Mouse (Mus musculus) CH12.LX (cell line): ENCODE results near the gene Kif26b. TPM values are rescaled to one million over a fixed set of nuclear protein-coding genes. Genes with fewer than 3 reads are reported as not detected.

ENCODE experiments used
- DNase-seq: peaks from one replicate; pipeline ENCODE4 v3.0.0-alpha.2; 2013; ENCODE audit errors: extremely low read depth
- H3K27ac ChIP-seq: 2 replicates; pipeline ENCODE4 v1.5.1; 2012; ENCODE audit warnings: low read depth, mild to moderate bottlenecking, control low read depth, moderate library complexity; ENCODE audit not compliant: insufficient read depth
- H3K27me3 ChIP-seq: replicated peaks from 2 replicates; pipeline ENCODE3; 2012; ENCODE audit warnings: inconsistent platforms
- H3K36me3 ChIP-seq, 2 experiments: replicated peaks in 1 of 2; 2 replicates each; pipeline versions ENCODE3 to v1.6.1; 2012; ENCODE audit warnings: inconsistent platforms in 1 of 2, low read length in 1 of 2, mild to moderate bottlenecking in 1 of 2, mixed read lengths in 1 of 2, moderate library complexity in 1 of 2; ENCODE audit not compliant: control insufficient read depth in 1 of 2, insufficient read depth in 1 of 2
- H3K4me1 ChIP-seq, 2 experiments: 2 replicates each; pipeline ENCODE4 v1.6.1; 2012; ENCODE audit warnings: inconsistent platforms in 1 of 2, moderate library complexity in 1 of 2; ENCODE audit not compliant: insufficient read depth in 2 of 2, control insufficient read depth in 1 of 2
- H3K4me2 ChIP-seq: 2 replicates; pipeline ENCODE4 v1.6.1; 2012; ENCODE audit warnings: low read depth, mild to moderate bottlenecking, control low read depth; ENCODE audit not compliant: poor library complexity, insufficient read depth, severe bottlenecking
- H3K4me3 ChIP-seq, 3 experiments: fragments of 150-350 bp in 1 of 3; sonication (generic) in 1 of 3; replicated peaks in 1 of 3; 2 replicates each; pipeline versions ENCODE3 to v1.5.1; 2011 to 2012; ENCODE audit warnings: low read depth in 2 of 3, low read length in 2 of 3, mild to moderate bottlenecking in 2 of 3, moderate library complexity in 2 of 3, control low read depth in 1 of 3, improper control_type of control experiment in 1 of 3, inconsistent platforms in 1 of 3, mixed read lengths in 1 of 3; ENCODE audit not compliant: poor library complexity in 1 of 3
- H3K79me2 ChIP-seq: replicated peaks from 2 replicates; pipeline ENCODE4 v1.6.1; 2012; ENCODE audit warnings: mild to moderate bottlenecking, moderate library complexity; ENCODE audit not compliant: control insufficient read depth, poor library complexity, insufficient read depth, severe bottlenecking; ENCODE audit errors: extremely low read depth
- H3K9ac ChIP-seq: 2 replicates; pipeline ENCODE4 v1.6.1; 2012; ENCODE audit warnings: low read depth, mild to moderate bottlenecking, control low read depth, moderate library complexity; ENCODE audit not compliant: insufficient read depth
- H3K9me3 ChIP-seq: replicated peaks from 2 replicates; pipeline ENCODE3; 2012; ENCODE audit warnings: low read length, inconsistent platforms, mixed read lengths
- BHLHE40 ChIP-seq: IDR thresholded peaks from 2 replicates; pipeline ENCODE4 v1.6.1; 2011; ENCODE audit warnings: mild to moderate bottlenecking, low read depth, low read length, improper control_type of control experiment
- CHD1 ChIP-seq: IDR thresholded peaks from 2 replicates; pipeline ENCODE4 v1.6.1; 2012; ENCODE audit warnings: low read depth, low read length, improper control_type of control experiment, inconsistent platforms
- CHD2 ChIP-seq: IDR thresholded peaks from 2 replicates; pipeline ENCODE4 v1.6.1; 2011; ENCODE audit warnings: low read length, improper control_type of control experiment
- CTCF ChIP-seq, 2 experiments: IDR thresholded peaks in 1 of 2; conservative IDR thresholded peaks in 1 of 2; 2 replicates each; pipeline ENCODE4 v1.5.1; 2011 to 2012; ENCODE audit warnings: low read depth in 2 of 2, low read length in 2 of 2, improper control_type of control experiment in 1 of 2, inconsistent platforms in 1 of 2, mild to moderate bottlenecking in 1 of 2, moderate library complexity in 1 of 2
- E2F4 ChIP-seq: IDR thresholded peaks from 2 replicates; pipeline ENCODE4 v1.6.1; 2011; ENCODE audit warnings: low read depth, low read length, improper control_type of control experiment; ENCODE audit not compliant: insufficient replicate concordance
- EP300 ChIP-seq: IDR thresholded peaks from 2 replicates; pipeline ENCODE4 v1.6.1; 2011; ENCODE audit warnings: low read length, improper control_type of control experiment
- ETS1 ChIP-seq: conservative IDR thresholded peaks from 2 replicates; pipeline ENCODE4 v1.6.1; 2012; ENCODE audit warnings: low read depth, mild to moderate bottlenecking, inconsistent platforms, low read length, improper control_type of control experiment, moderate library complexity
- GABPA ChIP-seq: IDR thresholded peaks from 2 replicates; pipeline ENCODE4 v1.6.1; 2012; ENCODE audit warnings: low read depth, low read length, improper control_type of control experiment, inconsistent platforms; ENCODE audit not compliant: insufficient replicate concordance
- IRF4 ChIP-seq: IDR thresholded peaks from 2 replicates; pipeline ENCODE4 v1.6.1; 2014; ENCODE audit warnings: low read depth, mild to moderate bottlenecking, inconsistent platforms, low read length, improper control_type of control experiment
- JUND ChIP-seq: conservative IDR thresholded peaks from 2 replicates; pipeline ENCODE4 v1.6.1; 2011; ENCODE audit warnings: low read depth, low read length, improper control_type of control experiment
- MYC ChIP-seq: IDR thresholded peaks from 2 replicates; pipeline ENCODE4 v1.6.1; 2011; ENCODE audit warnings: low read depth, mild to moderate bottlenecking, improper control_type of control experiment, low read length
- POLR2A ChIP-seq: IDR thresholded peaks from 2 replicates; pipeline ENCODE4 v1.6.1; 2011; ENCODE audit warnings: low read depth, mild to moderate bottlenecking, improper control_type of control experiment, low read length
- RAD21 ChIP-seq: IDR thresholded peaks from 2 replicates; pipeline ENCODE4 v1.6.1; 2011; ENCODE audit warnings: low read depth, mild to moderate bottlenecking, low read length, improper control_type of control experiment, moderate library complexity
- RCOR1 ChIP-seq: conservative IDR thresholded peaks from 2 replicates; pipeline ENCODE4 v1.6.1; 2012; ENCODE audit warnings: low read depth, mild to moderate bottlenecking, inconsistent platforms, low read length, improper control_type of control experiment
- SMC3 ChIP-seq: IDR thresholded peaks from 2 replicates; pipeline ENCODE4 v1.6.1; 2011; ENCODE audit warnings: low read depth, low read length, improper control_type of control experiment
- USF1 ChIP-seq: IDR thresholded peaks from 2 replicates; pipeline ENCODE4 v1.6.1; 2014; ENCODE audit warnings: low read depth, mild to moderate bottlenecking, inconsistent platforms, low read length, improper control_type of control experiment
- dilution Hi-C: fragments of 300-500 bp; cut with MboI; formaldehyde crosslinking; loops from 2 replicates; pipeline ENCODE4 v1.14.3; 2020; ENCODE audit warnings: low sequenced_read_pairs; ENCODE audit not compliant: extremely low pct_unique_long_range_greater_than_20kb, extremely low pct_ligation_motif_present
- in situ Hi-C: fragments of 300-500 bp; cut with MboI; formaldehyde crosslinking; loops from 3 replicates; pipeline ENCODE4 v1.14.3; 2019; ENCODE audit warnings: low sequenced_read_pairs, low pct_ligation_motif_present, low pct_unique_long_range_greater_than_20kb, mixed read lengths
- polyA plus RNA-seq: library from polyadenylated mRNA; unstranded; fragments of >175 nt; gene quantifications from 2 replicates; pipeline ENCODE4 v1.2.1, GENCODE M21; 2012; ENCODE audit warnings: low read depth; ENCODE audit not compliant: insufficient read length
- total RNA-seq, 2 experiments: library from RNA; depleted of rRNA; stranded (reverse); fragments of 300-350 nt in 1 of 2; fragments of >200 nt in 1 of 2; gene quantifications; 2 replicates each; pipeline ENCODE4 v1.2.3; 2012 to 2014

Gene Kif26b
- total and polyA plus RNA-seq, 3 experiments = 0.09 TPM; not detected in 2

DNA sequence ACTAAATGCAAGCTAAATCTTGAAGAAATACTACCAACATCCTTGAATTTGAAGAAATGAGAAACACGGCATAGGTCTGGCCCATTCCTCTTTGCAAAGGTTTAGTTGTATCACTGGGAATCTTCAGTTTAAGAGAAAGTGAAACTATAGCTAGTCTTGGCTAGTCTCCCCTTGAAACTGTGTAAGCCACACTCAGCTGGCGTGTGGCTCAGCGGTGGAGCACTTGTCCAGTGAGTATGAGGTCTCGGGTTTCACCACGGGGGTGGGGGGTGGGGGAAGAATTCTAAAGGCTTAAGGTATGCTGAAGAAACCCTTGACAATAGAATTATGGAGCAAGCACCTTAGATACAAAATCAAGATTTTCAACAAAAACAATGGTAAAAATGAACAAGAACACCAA lies 5.8 kb upstream of the Kif26b start:
- H3K9me3 ChIP-seq = peaks cover 3% of the 10 kb centered on the region
- H3K4me3 ChIP-seq = peak overlapping the region in 1 of 3 experiments; percentile 18
- no peak for DNase-seq
- H3K27me3 ChIP-seq = no peaks in the 10 kb centered on the region
- in situ Hi-C loops (loop anchor here (10.0 kb wide), 1 partner anchor 622 kb away; no protein-coding TSS in a partner anchor), dilution Hi-C loops (no loop called here)
- H3K79me2 ChIP-seq = no peaks in the 10 kb centered on the region
- H3K4me1 ChIP-seq = peaks cover 0 to 11% of the 10 kb centered on the region in 2 experiments; a peak in 2 of 4 replicates
- no peak overlapping the region for H3K27ac ChIP-seq
- H3K36me3 ChIP-seq = no peaks in the 10 kb centered on the region
- peak overlapping the region; percentile 76 for H3K4me2 ChIP-seq
- H3K9ac ChIP-seq = no peak overlapping the region
- TF ChIP-seq BHLHE40 = peak; percentile 51
- TF ChIP-seq EP300 = 0 out of 2 replicates have a peak, but pooled peaks have one; percentile 12
- TF ChIP-seq ETS1 = peak; percentile 38; the same call in 1 of the 2 replicates
- no peak for TF ChIP-seq USF1

DNA sequence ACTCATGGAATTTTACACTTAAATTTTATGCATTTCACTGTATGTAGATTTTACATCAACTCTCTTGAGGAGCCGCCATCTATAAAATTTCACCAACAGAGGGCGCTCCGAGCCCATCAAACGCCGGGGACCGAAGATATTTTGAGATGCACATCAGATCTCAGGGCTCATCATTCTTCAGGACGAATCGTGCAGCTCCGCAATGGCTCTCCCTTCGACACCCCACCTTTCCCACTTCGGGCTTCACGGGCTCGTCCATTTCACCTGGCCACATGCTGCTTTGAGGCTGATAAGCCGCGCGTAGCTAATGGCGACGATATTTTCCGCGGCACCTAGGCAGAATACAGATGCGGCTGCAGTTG lies 1.8 kb upstream of the Kif26b start:
- dilution Hi-C loops (no loop called here), in situ Hi-C loops (loop anchor here (10.0 kb wide), 1 partner anchor 618 kb away; no protein-coding TSS in a partner anchor)
- no peak overlapping the region for H3K27ac ChIP-seq
- peak; percentile 36 to 79; a peak in 2 of 4 replicates for TF ChIP-seq CTCF (conservative IDR thresholded peaks at IDR 0.05 in 1 of 2, IDR thresholded peaks at IDR 0.05 in 1 of 2; ENCODE audit: low read depth in 2 of 2, low read length in 2 of 2)
- TF ChIP-seq RAD21 = peak; percentile 85
- TF ChIP-seq CHD2 = no peak
- peak; percentile 58 for TF ChIP-seq SMC3
- H3K9me3 ChIP-seq = peaks cover 30% of the 10 kb centered on the region
- H3K36me3 ChIP-seq = no peaks in the 10 kb centered on the region
- H3K79me2 ChIP-seq = no peaks in the 10 kb centered on the region
- H3K4me2 ChIP-seq = no peak overlapping the region
- H3K9ac ChIP-seq = no peak overlapping the region
- H3K4me3 ChIP-seq = no peak overlapping the region
- DNase-seq = peak; percentile 75
- H3K27me3 ChIP-seq = no peaks in the 10 kb centered on the region
- peaks cover 0 to 11% of the 10 kb centered on the region in 2 experiments; a peak in 2 of 4 replicates for H3K4me1 ChIP-seq

DNA sequence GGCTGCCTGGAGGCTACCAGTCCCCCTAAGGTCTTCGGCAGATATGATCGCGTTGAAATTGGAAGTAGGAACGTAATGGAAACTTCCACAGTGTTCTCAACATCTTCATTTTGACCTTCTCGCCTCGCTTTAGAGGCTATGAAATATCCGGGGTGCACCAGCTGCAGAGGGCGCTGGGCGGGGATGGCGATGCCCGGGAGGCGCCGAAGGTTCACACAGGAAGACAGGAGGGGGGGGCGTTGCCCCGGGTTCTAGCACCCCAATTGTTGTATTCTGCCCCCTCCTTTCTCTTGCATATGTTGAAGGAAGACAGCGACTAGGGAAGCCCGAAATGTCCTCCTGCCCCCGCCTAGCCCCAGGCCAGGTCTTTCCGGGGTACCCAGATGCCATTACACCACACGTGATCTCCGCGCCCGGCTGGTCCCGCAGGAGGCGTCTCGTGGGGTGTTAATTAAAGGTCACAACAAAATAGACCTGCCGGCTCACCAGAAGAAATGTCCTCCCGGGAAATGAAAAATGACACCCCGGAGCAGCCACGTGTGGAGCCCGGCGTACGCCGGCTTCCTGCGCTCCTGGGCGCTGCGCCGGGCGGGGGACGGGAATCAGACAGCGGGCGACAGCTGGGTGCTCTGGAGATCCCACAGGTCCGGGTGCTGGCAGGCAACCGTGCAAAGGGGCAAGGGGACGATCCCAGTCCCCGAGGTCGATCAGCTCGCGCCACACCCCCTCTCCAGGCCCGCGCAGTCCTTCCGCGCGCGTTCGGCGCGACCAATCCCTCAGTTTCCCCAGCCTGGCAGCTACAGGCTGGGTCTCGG lies 1.2 kb upstream of the Kif26b start:
- dilution Hi-C loops (no loop called here), in situ Hi-C loops (loop anchor here (10.0 kb wide), 1 partner anchor 617 kb away; no protein-coding TSS in a partner anchor)
- no peak for DNase-seq
- TF ChIP-seq CHD1 (no peak), GABPA (no peak), POLR2A (no peak), RCOR1 (no peak), JUND (no peak), E2F4 (no peak), MYC (no peak), CHD2 (no peak), IRF4 (no peak)
- no peaks in the 10 kb centered on the region for H3K27me3 ChIP-seq
- peaks cover 0 to 7% of the 10 kb centered on the region in 2 experiments; a peak in 2 of 4 replicates for H3K4me1 ChIP-seq
- no peak overlapping the region for H3K27ac ChIP-seq
- no peaks in the 10 kb centered on the region for H3K79me2 ChIP-seq
- H3K9me3 ChIP-seq = peaks cover 30% of the 10 kb centered on the region
- no peak overlapping the region for H3K9ac ChIP-seq
- H3K4me3 ChIP-seq = no peak overlapping the region
- H3K4me2 ChIP-seq = no peak overlapping the region
- no peaks in the 10 kb centered on the region for H3K36me3 ChIP-seq
